Mouse (Mus musculus): Measurements from ENCODE around the gene Ceacam9. TPM values are rescaled to one million over a fixed set of nuclear protein-coding genes. Genes with fewer than 3 reads are reported as not detected.

Gene Ceacam9
- total and polyA plus RNA-seq, 3 experiments = not detected

GRCm38 (mm10) chr7:16766443-16766842 is 44.7 kb downstream of the Ceacam9 start:
- Histone ChIP-seq H3K79me2 (ENCODE audit: control insufficient read depth, insufficient read depth, low read length, poor library complexity) (no peaks in the 10 kb centered on the region), H3K4me3 (ENCODE audit: control insufficient read depth in 1 of 2, insufficient read depth in 1 of 2, low read depth in 2 of 2, low read length in 2 of 2) (no peak overlapping the region), H3K27ac (ENCODE audit: control insufficient read depth, low read depth, low read length) (no peak overlapping the region), H3K9ac (ENCODE audit: control insufficient read depth, low read depth, low read length, poor library complexity, severe bottlenecking) (no peak overlapping the region), H3K4me1 (ENCODE audit: control insufficient read depth in 1 of 2, insufficient read depth in 2 of 2, low read length in 2 of 2) (no peaks in the 10 kb centered on the region), H3K36me3 (ENCODE audit: control insufficient read depth in 1 of 2, insufficient read depth in 2 of 2, low read length in 2 of 2) (no peaks in the 10 kb centered on the region), H3K27me3 (ENCODE audit: control insufficient read depth in 1 of 2, insufficient read depth in 2 of 2, low read length in 2 of 2) (no peaks in the 10 kb centered on the region), H3K9me3 (replicated peaks; ENCODE audit: insufficient read depth, low read length) (no peaks in the 10 kb centered on the region)
- no peak for DNase-seq (ENCODE audit: low read depth, low spot score)
- TF ChIP-seq ZC3H11A (IDR thresholded peaks at IDR 0.05; ENCODE audit: low read depth, low read length) (no peak), POLR2AphosphoS2 (IDR thresholded peaks at IDR 0.05; ENCODE audit: low read length) (no peak), MAZ (IDR thresholded peaks at IDR 0.05; ENCODE audit: low read depth, low read length) (no peak), GATA1 (IDR thresholded peaks at IDR 0.05; ENCODE audit: low read depth, low read length) (no peak)

Other genes with a start within 250 kb of the Ceacam9 start
- gene Npas1, start 244.2 kb upstream of the Ceacam9 start, total RNA-seq (2012; rRNA removed) = 0.08 and 0.16 TPM in 2 replicates
- gene Npas1, start 244.2 kb upstream of the Ceacam9 start, polyA plus RNA-seq (2012; ENCODE audit: insufficient read depth in 1 of 2, insufficient read length in 2 of 2, low read depth in 1 of 2, low replicate concordance in 2 of 2, missing spikeins in 1 of 2) = 1 to 10 TPM in 1 of 2 experiments, not detected in 1; 1.3 TPM
- 6.7 and 7.4 TPM in 2 replicates for gene Arhgap35, start 106.9 kb upstream of the Ceacam9 start, total RNA-seq (2012; rRNA removed)
- 10 to 100 TPM in 1 of 2 experiments, not detected in 1; 13.4 TPM for gene Arhgap35, start 106.9 kb upstream of the Ceacam9 start, polyA plus RNA-seq (2012; ENCODE audit: insufficient read depth in 1 of 2, insufficient read length in 2 of 2, low read depth in 1 of 2, low replicate concordance in 2 of 2, missing spikeins in 1 of 2)
- not detected in 2 replicates for gene Ceacam15, start 46.2 kb upstream of the Ceacam9 start, total RNA-seq (2012; rRNA removed)
- gene Ceacam15, start 46.2 kb upstream of the Ceacam9 start, polyA plus RNA-seq (2012; ENCODE audit: insufficient read depth in 1 of 2, insufficient read length in 2 of 2, low read depth in 1 of 2, low replicate concordance in 2 of 2, missing spikeins in 1 of 2) = not detected
- gene Ap2s1, start 16.5 kb downstream of the Ceacam9 start, total RNA-seq (2012; rRNA removed) = 279 and 288 TPM in 2 replicates
- 100 to 1,000 TPM in 1 of 2 experiments, not detected in 1; 297 TPM for gene Ap2s1, start 16.5 kb downstream of the Ceacam9 start, polyA plus RNA-seq (2012; ENCODE audit: insufficient read depth in 1 of 2, insufficient read length in 2 of 2, low read depth in 1 of 2, low replicate concordance in 2 of 2, missing spikeins in 1 of 2)
- 72.0 and 88.6 TPM in 2 replicates for gene Slc1a5, start 59.4 kb downstream of the Ceacam9 start, total RNA-seq (2012; rRNA removed)
- gene Slc1a5, start 59.4 kb downstream of the Ceacam9 start, polyA plus RNA-seq (2012; ENCODE audit: insufficient read depth in 1 of 2, insufficient read length in 2 of 2, low read depth in 1 of 2, low replicate concordance in 2 of 2, missing spikeins in 1 of 2) = 100 to 1,000 TPM in 1 of 2 experiments, not detected in 1; 180 TPM
- 54.7 and 55.8 TPM in 2 replicates for gene Strn4, start 94.0 kb downstream of the Ceacam9 start, total RNA-seq (2012; rRNA removed)
- gene Strn4, start 94.0 kb downstream of the Ceacam9 start, polyA plus RNA-seq (2012; ENCODE audit: insufficient read depth in 1 of 2, insufficient read length in 2 of 2, low read depth in 1 of 2, low replicate concordance in 2 of 2, missing spikeins in 1 of 2) = 10 to 100 TPM in 1 of 2 experiments, not detected in 1; 93.5 TPM
- gene Fkrp, start 94.8 kb downstream of the Ceacam9 start, total RNA-seq (2012; rRNA removed) = 12.6 and 15.9 TPM in 2 replicates
- gene Fkrp, start 94.8 kb downstream of the Ceacam9 start, polyA plus RNA-seq (2012; ENCODE audit: insufficient read depth in 1 of 2, insufficient read length in 2 of 2, low read depth in 1 of 2, low replicate concordance in 2 of 2, missing spikeins in 1 of 2) = 10 to 100 TPM in 1 of 2 experiments, not detected in 1; 19.2 TPM
- 2.1 and 2.9 TPM in 2 replicates for gene Prkd2, start 121.0 kb downstream of the Ceacam9 start, total RNA-seq (2012; rRNA removed)
- 1 to 10 TPM in 1 of 2 experiments, not detected in 1; 8.7 TPM for gene Prkd2, start 121.0 kb downstream of the Ceacam9 start, polyA plus RNA-seq (2012; ENCODE audit: insufficient read depth in 1 of 2, insufficient read length in 2 of 2, low read depth in 1 of 2, low replicate concordance in 2 of 2, missing spikeins in 1 of 2)
- 0.31 and 0.49 TPM in 2 replicates for gene Dact3, start 153.4 kb downstream of the Ceacam9 start, total RNA-seq (2012; rRNA removed)
- 1 to 10 TPM in 1 of 2 experiments, not detected in 1; 2.1 TPM for gene Dact3, start 153.4 kb downstream of the Ceacam9 start, polyA plus RNA-seq (2012; ENCODE audit: insufficient read depth in 1 of 2, insufficient read length in 2 of 2, low read depth in 1 of 2, low replicate concordance in 2 of 2, missing spikeins in 1 of 2)
- 0.39 TPM in 1 of 2 replicates, not detected in the other for gene Gng8, start 169.9 kb downstream of the Ceacam9 start, total RNA-seq (2012; rRNA removed)
- gene Gng8, start 169.9 kb downstream of the Ceacam9 start, polyA plus RNA-seq (2012; ENCODE audit: insufficient read depth in 1 of 2, insufficient read length in 2 of 2, low read depth in 1 of 2, low replicate concordance in 2 of 2, missing spikeins in 1 of 2) = 1 to 10 TPM in 1 of 2 experiments, not detected in 1; 2.2 TPM
- 19.6 and 22.8 TPM in 2 replicates for gene Ptgir, start 184.6 kb downstream of the Ceacam9 start, total RNA-seq (2012; rRNA removed)
- 10 to 100 TPM in 1 of 2 experiments, not detected in 1; 23.7 TPM for gene Ptgir, start 184.6 kb downstream of the Ceacam9 start, polyA plus RNA-seq (2012; ENCODE audit: insufficient read depth in 1 of 2, insufficient read length in 2 of 2, low read depth in 1 of 2, low replicate concordance in 2 of 2, missing spikeins in 1 of 2)
- gene Calm3, start 202.2 kb downstream of the Ceacam9 start, total RNA-seq (2012; rRNA removed) = 450 and 482 TPM in 2 replicates
- gene Calm3, start 202.2 kb downstream of the Ceacam9 start, polyA plus RNA-seq (2012; ENCODE audit: insufficient read depth in 1 of 2, insufficient read length in 2 of 2, low read depth in 1 of 2, low replicate concordance in 2 of 2, missing spikeins in 1 of 2) = 1,000 to 10,000 TPM in 1 of 2 experiments, 100 to 1,000 TPM in 1; 515 to 1,030 TPM
- gene Pnmal2, start 222.8 kb downstream of the Ceacam9 start, total RNA-seq (2012; rRNA removed) = not detected in 2 replicates
- under 1 TPM in 1 of 2 experiments, not detected in 1; 0.07 TPM for gene Pnmal2, start 222.8 kb downstream of the Ceacam9 start, polyA plus RNA-seq (2012; ENCODE audit: insufficient read depth in 1 of 2, insufficient read length in 2 of 2, low read depth in 1 of 2, low replicate concordance in 2 of 2, missing spikeins in 1 of 2)
- 0.19 and 0.23 TPM in 2 replicates for gene Pnmal1, start 237.8 kb downstream of the Ceacam9 start, total RNA-seq (2012; rRNA removed)
- under 1 TPM in 1 of 2 experiments, not detected in 1; 0.53 TPM for gene Pnmal1, start 237.8 kb downstream of the Ceacam9 start, polyA plus RNA-seq (2012; ENCODE audit: insufficient read depth in 1 of 2, insufficient read length in 2 of 2, low read depth in 1 of 2, low replicate concordance in 2 of 2, missing spikeins in 1 of 2)